Mouse (Mus musculus): ENCODE data around the gene Kcnt1.

- TF ChIP-seq POLR2A (IDR thresholded peaks at IDR 0.05; ENCODE audit: borderline replicate concordance, control insufficient read depth, low read depth, low read length) (no peak), CTCF (IDR thresholded peaks at IDR 0.05; ENCODE audit: control insufficient read depth, insufficient read depth, low read length) (no peak)
Measured at GRCm38 (mm10) chr2:25882276-25882675, 18.7 kb downstream of the Kcnt1 start.

Measured in bone marrow, adult 2 months (tissue).